Mouse (Mus musculus) heart, postnatal 36 days (tissue): ENCODE results near the gene Upf2. TPM values are rescaled to one million over a fixed set of nuclear protein-coding genes. Genes with fewer than 3 reads are reported as not detected.

Experiments used
- DNase-seq, 2 experiments: peaks; one replicate each; pipeline ENCODE4 v3.0.0; 2021 to 2022
- intact Hi-C: fragments of 180-260 bp; cut with DNase I; formaldehyde crosslinking; loops from one replicate; pipeline ENCODE4 v1.15.1; 2025
- total RNA-seq, 2 experiments: library from RNA; stranded (reverse); gene quantifications; 2 replicates each; pipeline ENCODE4 v1.2.3; 2021

Gene Upf2
- total RNA-seq, 2 experiments from 2014 or later: 14.7 to 15.6 TPM

DNA sequence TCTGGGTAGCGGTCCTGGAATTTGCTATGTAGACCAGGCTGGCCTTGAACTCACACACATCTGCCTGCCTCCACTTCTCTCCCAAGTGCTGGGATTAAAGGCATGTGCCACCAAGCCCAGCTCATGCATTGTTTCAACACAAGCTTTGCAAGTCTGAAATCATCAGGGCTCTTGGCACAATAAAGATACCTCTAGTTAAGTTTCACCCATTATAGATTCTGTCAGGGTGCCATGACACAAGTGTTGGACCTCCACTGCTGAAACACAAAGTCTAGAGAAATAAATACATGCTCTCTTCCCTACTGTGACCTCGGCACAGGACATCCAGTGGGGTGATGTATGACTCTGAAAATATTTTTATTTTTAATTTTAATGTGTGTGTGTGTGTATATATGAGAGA lies 154.2 kb downstream of the Upf2 start:
- DNase-seq: no peak
- intact Hi-C loops: no loop called here

Other genes with a start within 250 kb of the Upf2 start
- 1 to 10 TPM; 3.6 to 5.2 TPM for gene Camk1d, start 237.0 kb upstream of the Upf2 start, total RNA-seq
- 10 to 100 TPM; 12.4 to 12.7 TPM for gene Nudt5, start 106.5 kb upstream of the Upf2 start, total RNA-seq
- gene Cdc123, start 106.3 kb upstream of the Upf2 start, total RNA-seq: 10 to 100 TPM; 77.6 to 94.1 TPM
- gene Gm13199, start 88.5 kb upstream of the Upf2 start, total RNA-seq: not detected
- 10 to 100 TPM; 12.3 to 12.5 TPM for gene Sec61a2, start 56.0 kb upstream of the Upf2 start, total RNA-seq
- 1 to 10 TPM; 2.8 to 6.7 TPM for gene Dhtkd1, start 8.7 kb upstream of the Upf2 start, total RNA-seq
- 10 to 100 TPM; 12.0 to 21.3 TPM for gene Proser2, start 178.7 kb downstream of the Upf2 start, total RNA-seq